Mouse (Mus musculus): ENCODE data around the gene Skp2. TPM values are rescaled to one million over a fixed set of nuclear protein-coding genes. Genes with fewer than 3 reads are reported as not detected.

Gene Skp2
- polyA plus RNA-seq, 1 experiment from 2014 or later = 50.3 TPM

DNA sequence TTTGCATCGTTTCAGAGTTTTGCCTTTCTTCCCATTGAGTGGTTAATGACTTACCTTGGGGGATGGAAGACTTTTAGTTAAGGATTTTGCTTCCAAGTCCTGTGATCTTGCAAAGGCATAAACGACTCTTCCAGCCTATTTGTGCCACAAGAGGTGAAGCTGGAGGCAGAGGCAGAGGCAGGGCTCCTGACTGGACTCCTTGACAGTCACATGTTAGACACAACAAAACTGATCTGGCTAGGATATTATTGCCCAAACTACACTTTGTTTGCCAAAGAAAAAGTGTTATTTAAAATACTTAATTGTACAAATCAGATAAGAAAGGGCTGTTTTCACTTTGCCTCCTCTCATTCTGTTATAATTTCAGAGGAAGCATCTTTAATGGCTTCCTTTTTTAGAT, 81.1 kb downstream of the Skp2 start:
- no peaks in the 10 kb centered on the region for H3K36me3 ChIP-seq (ENCODE audit: control insufficient read depth, insufficient read depth, low read length)
- no peak overlapping the region for H3K27ac ChIP-seq (ENCODE audit: low read length)
- no peak overlapping the region; the same call in 1 of the 2 replicates for H3K4me2 ChIP-seq (ENCODE audit: low read depth, low read length)
- H3K27me3 ChIP-seq (ENCODE audit: control insufficient read depth, insufficient read depth, low read length) = no peaks in the 10 kb centered on the region
- ATAC-seq (ENCODE audit: insufficient read depth, low FRiP score) = no peak
- 11% methylated on average over 2 of the region's 2 CpGs for WGBS
- no peaks in the 10 kb centered on the region for H3K9me3 ChIP-seq (replicated peaks; ENCODE audit: control insufficient read depth, low read length)
- peak overlapping the region; percentile 92; the same call in 1 of the 2 replicates for H3K4me3 ChIP-seq (replicated peaks; ENCODE audit: low read length)
- H3K4me1 ChIP-seq (ENCODE audit: control insufficient read depth, insufficient read depth, low read length) = peaks cover 46% of the 10 kb centered on the region
- no peak overlapping the region for H3K9ac ChIP-seq (ENCODE audit: low read length)

DNA sequence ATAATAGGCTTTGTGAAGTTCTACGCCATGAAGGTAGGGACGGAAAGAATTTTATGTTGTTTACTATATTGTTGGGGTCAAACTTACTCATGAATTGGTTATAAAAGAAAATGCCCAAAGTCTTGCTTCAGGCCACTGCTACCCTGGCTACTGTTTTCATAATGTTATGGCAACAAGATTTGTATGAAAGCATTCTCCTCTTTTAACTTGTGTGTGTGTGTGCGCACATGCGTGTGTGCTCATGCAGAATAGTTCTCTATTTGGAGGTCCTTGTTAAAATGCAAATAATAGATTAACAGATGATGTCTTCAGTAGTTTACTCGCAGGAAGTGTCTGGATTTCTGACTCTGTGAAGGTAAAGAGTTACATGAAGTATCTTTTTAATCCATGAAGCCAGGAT, 81.5 kb downstream of the Skp2 start:
- H3K36me3 ChIP-seq (ENCODE audit: control insufficient read depth, insufficient read depth, low read length) = no peaks in the 10 kb centered on the region
- peak overlapping the region; percentile 95; the same call in 1 of the 2 replicates for H3K9ac ChIP-seq (ENCODE audit: low read length)
- ATAC-seq (ENCODE audit: insufficient read depth, low FRiP score) = no peak
- peaks cover 43% of the 10 kb centered on the region for H3K4me1 ChIP-seq (ENCODE audit: control insufficient read depth, insufficient read depth, low read length)
- WGBS = 69% methylated on average over 5 of the region's 5 CpGs
- no peaks in the 10 kb centered on the region for H3K9me3 ChIP-seq (replicated peaks; ENCODE audit: control insufficient read depth, low read length)
- H3K27ac ChIP-seq (ENCODE audit: low read length) = 0 out of 2 replicates have a peak overlapping the region, but pooled peaks have one; percentile 93
- no peaks in the 10 kb centered on the region for H3K27me3 ChIP-seq (ENCODE audit: control insufficient read depth, insufficient read depth, low read length)
- H3K4me2 ChIP-seq (ENCODE audit: low read depth, low read length) = peak overlapping the region; percentile 94
- peak overlapping the region; percentile 92 for H3K4me3 ChIP-seq (replicated peaks; ENCODE audit: low read length)

DNA sequence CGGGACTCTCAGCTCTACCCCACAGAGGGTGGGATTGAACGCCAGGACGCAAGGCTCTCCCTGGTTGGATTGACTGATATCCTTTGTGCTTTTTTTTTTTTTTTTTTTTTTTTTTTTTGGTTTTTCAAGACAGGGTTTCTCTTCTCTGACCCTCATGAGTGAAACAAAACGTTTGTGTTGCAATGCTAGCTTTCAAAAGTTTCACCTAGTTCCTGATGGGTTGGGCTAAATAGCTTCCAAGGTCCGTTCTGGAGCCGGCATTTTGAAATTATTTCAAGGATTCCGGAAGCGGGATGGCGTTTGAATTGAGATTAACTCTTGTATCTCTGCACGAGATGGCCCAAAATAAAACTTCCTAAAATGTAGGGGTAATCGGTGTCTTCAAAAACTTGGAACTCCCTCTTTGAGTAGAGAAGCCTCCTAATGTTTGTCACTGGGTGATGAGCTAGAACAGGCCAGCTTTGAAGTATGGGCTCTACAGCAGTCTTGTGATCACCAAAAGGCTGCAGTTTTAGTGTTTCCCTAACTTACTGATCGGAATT, 82.1 kb downstream of the Skp2 start:
- peak overlapping the region; percentile 92 for H3K4me3 ChIP-seq (replicated peaks; ENCODE audit: low read length)

DNA sequence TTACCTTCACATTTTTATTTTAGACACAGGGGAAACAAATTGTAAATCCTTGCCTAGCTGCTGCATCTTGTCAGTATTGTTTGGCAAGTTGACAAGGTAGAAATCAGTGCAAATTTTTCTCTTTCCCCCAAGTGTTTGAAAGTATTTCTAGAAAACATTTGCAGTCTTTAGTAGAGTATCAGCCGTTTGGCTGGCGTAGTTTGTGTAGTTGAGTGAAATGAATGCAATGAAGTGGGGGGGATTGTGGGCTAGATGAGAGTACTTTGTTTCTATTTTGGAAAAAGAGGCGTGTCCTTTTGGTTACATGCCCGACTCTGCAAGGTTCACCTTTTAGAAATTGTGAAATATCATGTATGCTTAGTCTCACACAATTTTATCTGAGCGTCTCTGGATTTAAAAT, 82.6 kb downstream of the Skp2 start:
- ATAC-seq (ENCODE audit: insufficient read depth, low FRiP score) = no peak
- Histone ChIP-seq H3K27me3 (ENCODE audit: control insufficient read depth, insufficient read depth, low read length) (no peaks in the 10 kb centered on the region), H3K4me1 (ENCODE audit: control insufficient read depth, insufficient read depth, low read length) (peaks cover 40% of the 10 kb centered on the region), H3K4me2 (ENCODE audit: low read depth, low read length) (peak overlapping the region; percentile 94), H3K9ac (ENCODE audit: low read length) (peak overlapping the region; percentile 95), H3K36me3 (ENCODE audit: control insufficient read depth, insufficient read depth, low read length) (no peaks in the 10 kb centered on the region), H3K27ac (ENCODE audit: low read length) (peak overlapping the region; percentile 93), H3K9me3 (replicated peaks; ENCODE audit: control insufficient read depth, low read length) (no peaks in the 10 kb centered on the region), H3K4me3 (replicated peaks; ENCODE audit: low read length) (peak overlapping the region; percentile 92)
- 13% methylated on average over 5 of the region's 5 CpGs for WGBS

More for the DNA sequence above, 82.1 kb downstream of the Skp2 start:
- Histone ChIP-seq H3K27me3 (ENCODE audit: control insufficient read depth, insufficient read depth, low read length) (no peaks in the 10 kb centered on the region), H3K27ac (ENCODE audit: low read length) (peak overlapping the region; percentile 93), H3K9ac (ENCODE audit: low read length) (peak overlapping the region; percentile 95), H3K4me2 (ENCODE audit: low read depth, low read length) (peak overlapping the region; percentile 94), H3K4me1 (ENCODE audit: control insufficient read depth, insufficient read depth, low read length) (peaks cover 40% of the 10 kb centered on the region), H3K36me3 (ENCODE audit: control insufficient read depth, insufficient read depth, low read length) (no peaks in the 10 kb centered on the region), H3K9me3 (replicated peaks; ENCODE audit: control insufficient read depth, low read length) (no peaks in the 10 kb centered on the region)
- 21% methylated on average over 12 of the region's 12 CpGs for WGBS
- ATAC-seq (ENCODE audit: insufficient read depth, low FRiP score) = no peak

DNA sequence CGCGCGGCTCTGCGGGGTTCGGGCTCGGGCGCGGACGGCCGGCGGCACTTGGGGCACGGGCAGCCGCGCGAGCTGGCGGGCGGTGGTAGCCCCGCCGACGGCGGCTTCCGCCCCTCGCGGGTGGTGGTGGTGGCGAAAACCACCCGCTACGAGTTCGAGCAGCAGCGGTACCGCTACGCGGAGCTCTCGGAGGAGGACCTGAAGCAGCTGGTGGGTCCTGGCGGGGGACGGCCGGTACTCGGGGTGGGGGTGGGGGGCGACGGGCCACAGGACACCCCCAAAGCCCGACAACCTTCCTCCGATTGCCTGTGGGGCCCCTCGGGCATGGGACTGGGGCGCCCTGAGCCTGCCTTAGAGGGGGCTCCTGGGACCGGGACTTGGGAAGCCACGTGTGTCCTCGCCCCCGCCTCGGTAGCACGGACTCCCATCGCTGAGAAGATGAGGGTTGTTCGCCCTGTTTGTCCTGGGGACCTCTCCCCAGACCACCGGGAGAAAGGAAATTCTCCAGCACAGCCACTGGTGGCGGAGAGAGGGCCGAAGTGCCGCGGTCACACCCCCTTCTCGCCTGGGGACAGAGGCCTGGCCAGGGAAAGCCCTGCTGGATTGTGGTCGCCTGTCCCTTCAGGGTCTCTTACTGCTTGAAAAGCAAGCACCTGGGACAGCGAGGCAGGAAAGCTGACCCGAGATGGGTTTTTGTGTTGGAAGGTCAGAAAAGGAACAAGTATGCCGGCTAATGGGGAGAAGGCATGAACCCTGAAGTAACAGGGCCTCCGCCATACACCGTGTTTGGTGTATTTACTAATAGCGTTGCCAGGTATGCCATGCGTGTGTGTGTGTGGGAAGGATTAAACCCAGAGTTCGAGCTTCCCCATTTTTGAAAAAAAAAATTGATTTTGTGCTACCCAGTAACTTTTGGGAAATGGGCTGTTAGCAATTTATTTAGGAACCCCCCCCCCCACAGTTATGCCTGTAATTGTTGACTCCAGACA, 83.4 kb downstream of the Skp2 start:
- no peaks in the 10 kb centered on the region for H3K9me3 ChIP-seq (replicated peaks; ENCODE audit: control insufficient read depth, low read length)
- H3K4me3 ChIP-seq (replicated peaks; ENCODE audit: low read length) = peak overlapping the region; percentile 92
- H3K9ac ChIP-seq (ENCODE audit: low read length) = peak overlapping the region; percentile 95
- no peaks in the 10 kb centered on the region for H3K27me3 ChIP-seq (ENCODE audit: control insufficient read depth, insufficient read depth, low read length)
- peak; percentile 0; the same call in 1 of the 2 replicates for ATAC-seq (ENCODE audit: insufficient read depth, low FRiP score)
- WGBS = under 1% methylated on average over 60 of the region's 66 CpGs
- H3K4me1 ChIP-seq (ENCODE audit: control insufficient read depth, insufficient read depth, low read length) = peaks cover 38% of the 10 kb centered on the region
- peak overlapping the region; percentile 94 for H3K4me2 ChIP-seq (ENCODE audit: low read depth, low read length)
- no peaks in the 10 kb centered on the region for H3K36me3 ChIP-seq (ENCODE audit: control insufficient read depth, insufficient read depth, low read length)
- H3K27ac ChIP-seq (ENCODE audit: low read length) = peak overlapping the region; percentile 93

DNA sequence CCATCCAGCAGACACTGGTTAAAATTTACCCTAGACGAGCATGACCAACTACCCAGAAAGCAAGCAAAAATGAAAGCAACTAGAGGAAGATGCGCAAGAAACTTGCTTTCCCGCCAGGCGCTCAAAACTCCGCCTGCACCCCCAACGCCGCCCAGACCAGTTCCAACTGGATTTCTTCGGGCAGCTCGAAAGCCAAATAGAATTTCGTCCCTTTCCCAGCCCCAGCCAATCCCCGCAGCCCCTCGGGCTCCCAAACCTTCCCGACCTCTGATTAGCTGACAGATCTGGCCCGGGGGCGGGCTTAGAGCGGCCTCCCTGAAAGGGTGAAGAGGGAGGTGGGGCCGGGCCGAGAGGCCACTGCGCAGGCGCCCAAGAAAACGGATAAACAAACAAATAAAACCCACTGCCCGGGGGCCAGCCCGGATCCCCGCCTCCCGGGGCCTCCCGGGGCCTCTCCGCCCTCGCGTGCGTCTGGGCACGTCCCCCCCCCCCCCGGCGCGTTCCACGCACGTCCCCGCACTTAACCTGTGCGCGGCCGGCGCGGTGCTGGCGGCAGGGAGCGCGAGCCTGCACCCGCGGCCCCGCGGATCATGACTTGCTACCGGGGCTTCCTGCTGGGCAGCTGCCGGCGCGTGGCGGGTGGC, 84.2 kb downstream of the Skp2 start, which contains the start of gene Nadk2:
Gene Nadk2 (plus strand): TSS at position 349 of the 644 bp plus-strand sequence.
- peak; percentile 99 for ATAC-seq (ENCODE audit: insufficient read depth, low FRiP score)
- Histone ChIP-seq H3K9ac (ENCODE audit: low read length) (peak within 1 kb of the TSS; percentile 95), H3K36me3 (ENCODE audit: control insufficient read depth, insufficient read depth, low read length) (no peaks in the 10 kb centered on the region), H3K4me1 (ENCODE audit: control insufficient read depth, insufficient read depth, low read length) (peaks cover 34% of the 10 kb centered on the region), H3K9me3 (replicated peaks; ENCODE audit: control insufficient read depth, low read length) (no peaks in the 10 kb centered on the region), H3K4me3 (replicated peaks; ENCODE audit: low read length) (peak within 1 kb of the TSS; percentile 92), H3K4me2 (ENCODE audit: low read depth, low read length) (peak within 1 kb of the TSS; percentile 94), H3K27ac (ENCODE audit: low read length) (peak within 1 kb of the TSS; percentile 93), H3K27me3 (ENCODE audit: control insufficient read depth, insufficient read depth, low read length) (no peaks in the 10 kb centered on the region)
- under 1% methylated on average over 37 of the region's 54 CpGs for WGBS

DNA sequence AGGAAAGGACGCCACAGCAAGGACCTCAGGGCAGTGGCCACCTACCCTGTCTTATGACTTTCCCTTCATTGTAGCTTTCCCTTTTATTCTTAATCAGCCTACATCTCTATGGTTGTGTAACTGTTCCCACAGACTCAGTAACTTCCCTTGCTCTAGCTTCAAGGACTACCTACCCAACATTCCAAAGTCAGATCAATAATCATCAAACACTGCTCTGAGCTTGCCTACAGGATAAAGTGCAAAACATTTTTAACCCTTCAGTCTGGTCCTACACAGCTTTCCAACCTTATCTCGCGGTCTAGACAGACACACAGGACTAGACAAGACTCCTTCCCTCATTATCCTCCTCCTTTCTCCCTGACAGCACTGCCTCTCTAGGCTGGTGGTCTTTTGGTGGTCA, 84.9 kb downstream of the Skp2 start:
- Histone ChIP-seq H3K9ac (ENCODE audit: low read length) (peak overlapping the region; percentile 75), H3K27me3 (ENCODE audit: control insufficient read depth, insufficient read depth, low read length) (no peaks in the 10 kb centered on the region), H3K4me1 (ENCODE audit: control insufficient read depth, insufficient read depth, low read length) (peaks cover 28% of the 10 kb centered on the region), H3K36me3 (ENCODE audit: control insufficient read depth, insufficient read depth, low read length) (no peaks in the 10 kb centered on the region), H3K4me2 (ENCODE audit: low read depth, low read length) (peak overlapping the region; percentile 94), H3K4me3 (replicated peaks; ENCODE audit: low read length) (peak overlapping the region; percentile 92), H3K27ac (ENCODE audit: low read length) (peak overlapping the region; percentile 93), H3K9me3 (replicated peaks; ENCODE audit: control insufficient read depth, low read length) (no peaks in the 10 kb centered on the region)
- 3% methylated on average over 3 of the region's 3 CpGs for WGBS
- ATAC-seq (ENCODE audit: insufficient read depth, low FRiP score) = no peak

DNA sequence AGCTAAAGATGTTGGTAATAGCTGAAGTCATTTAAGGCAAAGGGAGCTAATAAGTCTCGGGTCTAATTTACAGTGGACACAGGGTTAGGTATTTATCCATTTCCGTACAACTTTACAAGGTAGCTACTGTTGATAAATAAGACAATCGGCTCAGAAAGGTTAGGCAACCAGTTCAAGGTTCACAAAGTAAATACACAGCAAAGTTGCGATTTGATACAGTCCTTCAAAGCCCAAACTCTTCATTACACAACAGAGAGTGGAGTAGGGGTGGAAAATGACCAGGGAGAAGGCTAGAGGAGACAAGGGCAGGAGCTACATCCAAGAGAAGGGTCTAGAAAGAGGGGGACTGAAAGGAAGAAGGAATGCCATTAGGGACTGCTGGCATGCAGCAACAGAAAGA, 86.3 kb downstream of the Skp2 start:
- no peaks in the 10 kb centered on the region for H3K27me3 ChIP-seq (ENCODE audit: control insufficient read depth, insufficient read depth, low read length)
- WGBS = 59% methylated on average over 4 of the region's 4 CpGs
- no peaks in the 10 kb centered on the region for H3K9me3 ChIP-seq (replicated peaks; ENCODE audit: control insufficient read depth, low read length)
- H3K9ac ChIP-seq (ENCODE audit: low read length) = no peak overlapping the region
- H3K4me1 ChIP-seq (ENCODE audit: control insufficient read depth, insufficient read depth, low read length) = peaks cover 15% of the 10 kb centered on the region
- no peaks in the 10 kb centered on the region for H3K36me3 ChIP-seq (ENCODE audit: control insufficient read depth, insufficient read depth, low read length)
- no peak for ATAC-seq (ENCODE audit: insufficient read depth, low FRiP score)
- H3K27ac ChIP-seq (ENCODE audit: low read length) = no peak overlapping the region
- no peak overlapping the region for H3K4me3 ChIP-seq (replicated peaks; ENCODE audit: low read length)
- no peak overlapping the region for H3K4me2 ChIP-seq (ENCODE audit: low read depth, low read length)

All from stomach, embryonic 16.5 days (tissue).